Mouse (Mus musculus): Measurements from ENCODE around the gene Syne2. TPM values are rescaled to one million over a fixed set of nuclear protein-coding genes. Genes with fewer than 3 reads are reported as not detected.

The Syne2 gene
- polyA plus RNA-seq, 1 experiment from 2014 or later: 97.5 TPM

DNA sequence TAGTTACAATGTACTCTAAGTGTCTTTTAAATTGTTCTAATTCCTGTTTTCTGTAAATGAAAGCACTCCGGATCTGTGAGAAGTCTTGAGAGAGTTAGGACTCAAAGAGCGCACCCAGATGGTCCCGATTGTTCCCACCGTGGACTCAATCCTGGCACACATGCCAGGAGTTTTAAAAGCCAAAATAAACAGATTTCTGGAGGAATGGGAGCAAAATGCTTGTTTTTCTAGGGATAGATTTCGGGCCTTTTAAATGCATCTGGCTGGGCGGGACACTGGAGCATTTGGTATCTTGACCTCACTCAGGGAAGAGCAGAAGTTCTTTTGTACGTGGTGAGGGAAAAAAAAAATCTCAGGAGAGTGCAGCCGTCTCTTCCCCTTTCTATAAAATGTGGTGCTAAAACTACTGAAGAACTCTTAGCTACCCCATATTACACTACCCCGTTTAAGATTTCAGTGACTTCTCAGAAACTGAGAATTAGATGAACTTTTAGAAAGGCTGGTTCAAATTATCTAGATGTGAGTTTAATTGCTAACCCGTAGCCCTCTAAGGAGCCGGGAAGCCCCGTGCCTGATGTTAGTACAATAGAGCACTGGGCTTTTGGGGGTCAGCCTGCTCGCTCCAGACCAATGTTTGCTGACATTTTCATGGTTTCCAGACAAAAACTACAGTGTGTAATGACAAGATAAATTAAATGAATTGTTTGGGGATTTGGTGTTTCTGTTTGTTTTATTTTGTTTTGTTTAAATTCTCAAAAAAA is 255.3 kb downstream of the Syne2 start:
- Histone ChIP-seq H3K4me3 (ENCODE audit: low read depth, low read length) (peak overlapping the region; percentile 18; the same call in 1 of the 2 replicates), H3K27ac (ENCODE audit: low read depth, low read length) (0 out of 2 replicates have a peak overlapping the region, but pooled peaks have one; percentile 54), H3K9me3 (ENCODE audit: control insufficient read depth, low read length) (no peaks in the 10 kb centered on the region), H3K9ac (ENCODE audit: low read depth, low read length) (no peak overlapping the region), H3K4me1 (replicated peaks; ENCODE audit: control insufficient read depth, insufficient read depth, low read length) (peaks cover 4% of the 10 kb centered on the region; the same call in 1 of the 2 replicates), H3K36me3 (ENCODE audit: control insufficient read depth, insufficient read depth, low read length) (no peaks in the 10 kb centered on the region), H3K27me3 (ENCODE audit: control insufficient read depth, insufficient read depth, low read length) (no peaks in the 10 kb centered on the region), H3K4me2 (replicated peaks; ENCODE audit: low read depth, low read length) (peak overlapping the region; percentile 19; the same call in 1 of the 2 replicates)
- no peak for ATAC-seq (ENCODE audit: low FRiP score)
- DNase-seq (ENCODE audit: low spot score): peak; percentile 53
- WGBS: 4% methylated on average over 13 of the region's 13 CpGs

DNA sequence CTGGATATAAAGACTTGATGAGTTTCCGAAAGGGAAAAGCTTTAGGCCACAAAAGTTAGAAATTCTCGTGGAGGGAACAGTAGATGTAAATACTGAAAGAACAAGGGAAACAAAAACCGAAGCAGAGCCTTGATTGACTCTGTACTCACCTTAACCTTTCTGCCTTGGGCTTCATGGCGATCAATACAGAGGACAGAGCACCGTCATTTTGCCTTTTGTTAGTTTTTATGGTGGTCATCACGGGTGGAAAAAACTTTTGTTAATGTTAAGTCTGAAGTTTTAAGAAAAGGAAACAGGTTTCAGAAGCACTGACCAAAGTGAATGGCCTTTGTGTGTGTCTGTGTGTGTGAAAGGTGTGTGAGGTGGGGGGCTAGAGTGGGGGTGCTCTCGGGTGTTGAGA is 256.0 kb downstream of the Syne2 start:
- Histone ChIP-seq H3K9ac (ENCODE audit: low read depth, low read length) (no peak overlapping the region), H3K27ac (ENCODE audit: low read depth, low read length) (no peak overlapping the region), H3K27me3 (ENCODE audit: control insufficient read depth, insufficient read depth, low read length) (no peaks in the 10 kb centered on the region), H3K4me1 (replicated peaks; ENCODE audit: control insufficient read depth, insufficient read depth, low read length) (peaks cover 4% of the 10 kb centered on the region; the same call in 1 of the 2 replicates), H3K36me3 (ENCODE audit: control insufficient read depth, insufficient read depth, low read length) (no peaks in the 10 kb centered on the region), H3K4me2 (replicated peaks; ENCODE audit: low read depth, low read length) (no peak overlapping the region), H3K9me3 (ENCODE audit: control insufficient read depth, low read length) (no peaks in the 10 kb centered on the region), H3K4me3 (ENCODE audit: low read depth, low read length) (no peak overlapping the region)
- ATAC-seq (ENCODE audit: low FRiP score): no peak
- DNase-seq (ENCODE audit: low spot score): peak; percentile 26
- 23% methylated on average over 7 of the region's 7 CpGs for WGBS

DNA sequence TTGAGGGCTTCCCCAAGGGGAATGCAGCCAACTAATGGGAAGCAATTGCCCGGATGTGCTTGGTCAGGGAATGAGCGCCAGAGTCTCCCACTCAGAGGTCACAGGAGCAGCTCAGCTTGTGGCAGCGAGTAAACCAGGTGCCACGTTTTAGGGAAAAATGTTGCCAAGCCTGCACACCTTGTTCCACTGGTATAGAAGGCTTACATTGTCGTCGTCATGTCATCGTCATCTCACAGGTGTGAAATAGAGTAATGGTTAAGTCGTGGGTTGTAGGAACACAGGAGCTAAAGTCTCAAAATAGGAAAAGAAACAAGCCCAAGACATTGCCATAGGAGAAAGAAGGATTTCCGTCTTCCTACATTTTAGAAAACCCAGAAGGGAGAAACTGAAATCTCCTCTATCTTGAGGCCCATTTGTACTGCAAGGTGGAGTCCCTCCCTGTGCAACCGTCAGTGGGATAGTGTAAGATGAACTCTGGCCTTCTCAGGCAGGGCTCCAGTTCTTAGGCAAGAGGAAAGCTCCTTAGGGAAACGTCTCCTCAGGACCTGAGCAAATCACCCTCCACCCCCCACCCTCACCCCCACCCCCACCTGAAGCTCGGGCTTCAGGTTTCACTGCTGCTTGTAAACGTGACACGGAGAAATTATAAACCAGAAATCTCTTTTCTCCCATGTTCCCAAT is 263.1 kb downstream of the Syne2 start:
- Histone ChIP-seq H3K36me3 (ENCODE audit: control insufficient read depth, insufficient read depth, low read length) (no peaks in the 10 kb centered on the region), H3K4me3 (ENCODE audit: low read depth, low read length) (peak overlapping the region; percentile 28)
- no peak for ATAC-seq (ENCODE audit: low FRiP score)

DNA sequence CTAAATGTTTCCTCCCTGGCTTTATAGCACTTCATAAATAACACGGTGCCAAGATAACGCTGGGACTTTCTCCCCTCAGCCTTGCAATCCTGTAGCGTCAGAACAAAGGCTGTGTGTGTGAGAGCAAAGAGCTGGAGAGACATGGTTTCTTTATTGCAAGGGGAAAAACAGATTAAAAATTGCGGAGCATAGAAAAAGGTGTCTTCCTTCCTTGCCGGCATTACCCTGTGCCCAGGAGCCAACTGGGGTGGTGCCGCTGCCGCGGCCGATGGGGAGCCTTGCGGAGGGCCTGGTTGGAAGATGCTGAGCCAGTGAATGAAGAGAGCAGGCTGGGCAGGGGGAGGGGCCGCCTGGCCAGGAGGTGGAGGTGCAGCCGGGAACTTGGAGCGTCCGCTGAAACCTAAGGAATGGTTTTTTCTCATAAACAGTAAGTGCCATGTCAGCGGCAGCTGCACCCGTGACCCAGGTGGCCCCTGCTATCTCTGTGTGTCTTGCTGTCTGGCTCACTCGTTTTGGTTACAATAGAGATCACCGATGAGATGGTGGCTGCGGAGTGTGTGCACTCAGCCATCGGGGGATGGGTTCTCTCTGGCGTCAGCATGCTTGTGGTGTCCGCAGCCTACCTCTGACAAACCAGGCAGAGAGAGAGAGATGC is 263.8 kb downstream of the Syne2 start:
- no peaks in the 10 kb centered on the region; the same call in 1 of the 2 replicates for H3K4me1 ChIP-seq (replicated peaks; ENCODE audit: control insufficient read depth, insufficient read depth, low read length)
- H3K27me3 ChIP-seq (ENCODE audit: control insufficient read depth, insufficient read depth, low read length): no peaks in the 10 kb centered on the region
- 7% methylated on average over 22 of the region's 22 CpGs for WGBS
- peak overlapping the region; percentile 3; the same call in 1 of the 2 replicates for H3K9ac ChIP-seq (ENCODE audit: low read depth, low read length)
- ATAC-seq (ENCODE audit: low FRiP score): peak; percentile 88
- peak overlapping the region; percentile 33 for H3K4me2 ChIP-seq (replicated peaks; ENCODE audit: low read depth, low read length)
- peak overlapping the region; percentile 4; the same call in 1 of the 2 replicates for H3K27ac ChIP-seq (ENCODE audit: low read depth, low read length)
- no peaks in the 10 kb centered on the region for H3K9me3 ChIP-seq (ENCODE audit: control insufficient read depth, low read length)
- no peaks in the 10 kb centered on the region for H3K36me3 ChIP-seq (ENCODE audit: control insufficient read depth, insufficient read depth, low read length)
- peak; percentile 67 for DNase-seq (ENCODE audit: low spot score)
- peak overlapping the region; percentile 28 for H3K4me3 ChIP-seq (ENCODE audit: low read depth, low read length)

More for the DNA sequence above, 263.1 kb downstream of the Syne2 start:
- no peaks in the 10 kb centered on the region for H3K27me3 ChIP-seq (ENCODE audit: control insufficient read depth, insufficient read depth, low read length)
- no peaks in the 10 kb centered on the region; the same call in 1 of the 2 replicates for H3K4me1 ChIP-seq (replicated peaks; ENCODE audit: control insufficient read depth, insufficient read depth, low read length)
- 47% methylated on average over 14 of the region's 14 CpGs for WGBS
- peak overlapping the region; percentile 3; the same call in 1 of the 2 replicates for H3K9ac ChIP-seq (ENCODE audit: low read depth, low read length)
- peak; percentile 15 for DNase-seq (ENCODE audit: low spot score)
- H3K4me2 ChIP-seq (replicated peaks; ENCODE audit: low read depth, low read length): peak overlapping the region; percentile 33
- H3K9me3 ChIP-seq (ENCODE audit: control insufficient read depth, low read length): no peaks in the 10 kb centered on the region
- peak overlapping the region; percentile 4; the same call in 1 of the 2 replicates for H3K27ac ChIP-seq (ENCODE audit: low read depth, low read length)

DNA sequence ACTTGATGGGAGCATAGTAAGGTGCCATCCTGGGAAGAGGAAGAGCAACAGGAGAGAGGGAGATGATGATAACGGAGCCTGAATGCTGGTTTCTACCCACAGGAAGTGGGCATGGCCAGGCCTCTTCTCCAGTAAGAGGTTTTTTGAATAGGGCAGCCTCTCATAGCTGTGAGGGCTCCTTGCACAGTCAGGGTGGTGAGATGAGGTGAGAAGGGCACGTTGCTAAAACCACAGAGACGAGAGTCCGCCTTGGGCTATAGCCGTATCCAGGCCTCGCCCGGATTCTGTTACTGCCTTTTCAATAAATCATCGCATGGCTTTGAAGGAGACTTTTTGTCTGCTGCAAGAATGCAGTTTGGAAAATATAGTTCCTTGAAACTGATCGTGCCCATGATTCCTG is 267.1 kb downstream of the Syne2 start:
- Histone ChIP-seq H3K27me3 (ENCODE audit: control insufficient read depth, insufficient read depth, low read length) (no peaks in the 10 kb centered on the region), H3K27ac (ENCODE audit: low read depth, low read length) (no peak overlapping the region), H3K9ac (ENCODE audit: low read depth, low read length) (no peak overlapping the region), H3K9me3 (ENCODE audit: control insufficient read depth, low read length) (no peaks in the 10 kb centered on the region), H3K4me2 (replicated peaks; ENCODE audit: low read depth, low read length) (no peak overlapping the region), H3K4me1 (replicated peaks; ENCODE audit: control insufficient read depth, insufficient read depth, low read length) (no peaks in the 10 kb centered on the region; the same call in 1 of the 2 replicates), H3K36me3 (ENCODE audit: control insufficient read depth, insufficient read depth, low read length) (no peaks in the 10 kb centered on the region; the same call in 1 of the 2 replicates), H3K4me3 (ENCODE audit: low read depth, low read length) (no peak overlapping the region)
- DNase-seq (ENCODE audit: low spot score) (no peak), ATAC-seq (ENCODE audit: low FRiP score) (no peak)
- 81% methylated on average over 9 of the region's 9 CpGs for WGBS

DNA sequence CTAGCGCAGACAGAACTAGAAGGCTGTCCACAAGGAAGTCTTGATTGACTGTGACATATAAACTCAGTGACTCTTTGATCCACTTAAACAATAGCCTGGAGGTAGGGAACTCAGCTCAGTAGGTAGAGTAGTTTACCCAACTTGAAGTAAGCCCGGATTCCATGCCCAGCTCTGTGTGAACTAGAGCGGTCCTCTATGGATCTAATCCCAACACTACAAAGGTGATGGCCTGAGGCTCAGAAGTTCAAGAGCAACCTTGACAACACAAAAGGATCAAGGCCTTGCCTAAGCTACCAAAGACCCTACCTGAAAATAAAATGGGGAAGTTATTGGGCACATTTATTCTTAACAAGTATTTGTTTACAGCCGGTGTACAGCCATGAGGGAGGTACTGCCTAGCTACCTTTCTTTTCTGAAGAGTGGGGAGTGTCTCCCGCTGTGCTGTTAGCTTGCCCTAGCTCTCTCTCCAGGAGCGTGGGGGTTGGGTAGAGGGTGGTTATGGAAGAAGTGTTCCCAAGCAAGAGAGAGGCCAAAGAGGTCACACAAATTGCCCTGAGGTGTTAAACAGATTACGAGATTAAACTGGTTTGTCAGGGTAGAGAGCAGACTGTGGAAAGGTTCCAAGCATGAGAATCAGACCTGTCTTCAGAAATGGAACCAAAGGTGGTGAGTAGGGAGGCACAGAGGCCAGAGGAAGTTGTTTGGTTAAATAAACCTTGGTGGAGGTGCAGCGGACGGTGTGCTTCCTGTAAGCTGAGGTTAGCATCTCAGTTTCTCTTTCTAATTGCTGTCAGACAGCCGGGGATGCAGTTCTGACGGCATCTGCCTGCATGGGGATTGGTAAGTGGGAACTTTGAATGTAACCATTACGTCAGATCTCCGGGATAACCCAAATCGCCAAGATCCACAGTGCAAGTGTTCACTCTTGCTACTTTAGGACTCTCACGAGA is 268.3 kb downstream of the Syne2 start:
- Histone ChIP-seq H3K9me3 (ENCODE audit: control insufficient read depth, low read length) (no peaks in the 10 kb centered on the region), H3K4me1 (replicated peaks; ENCODE audit: control insufficient read depth, insufficient read depth, low read length) (no peaks in the 10 kb centered on the region; the same call in 1 of the 2 replicates), H3K9ac (ENCODE audit: low read depth, low read length) (no peak overlapping the region), H3K4me2 (replicated peaks; ENCODE audit: low read depth, low read length) (no peak overlapping the region), H3K27me3 (ENCODE audit: control insufficient read depth, insufficient read depth, low read length) (no peaks in the 10 kb centered on the region), H3K27ac (ENCODE audit: low read depth, low read length) (no peak overlapping the region), H3K36me3 (ENCODE audit: control insufficient read depth, insufficient read depth, low read length) (no peaks in the 10 kb centered on the region; the same call in 1 of the 2 replicates), H3K4me3 (ENCODE audit: low read depth, low read length) (no peak overlapping the region)
- 77% methylated on average over 15 of the region's 15 CpGs for WGBS
- ATAC-seq (ENCODE audit: low FRiP score) (no peak), DNase-seq (ENCODE audit: low spot score) (no peak)

DNA sequence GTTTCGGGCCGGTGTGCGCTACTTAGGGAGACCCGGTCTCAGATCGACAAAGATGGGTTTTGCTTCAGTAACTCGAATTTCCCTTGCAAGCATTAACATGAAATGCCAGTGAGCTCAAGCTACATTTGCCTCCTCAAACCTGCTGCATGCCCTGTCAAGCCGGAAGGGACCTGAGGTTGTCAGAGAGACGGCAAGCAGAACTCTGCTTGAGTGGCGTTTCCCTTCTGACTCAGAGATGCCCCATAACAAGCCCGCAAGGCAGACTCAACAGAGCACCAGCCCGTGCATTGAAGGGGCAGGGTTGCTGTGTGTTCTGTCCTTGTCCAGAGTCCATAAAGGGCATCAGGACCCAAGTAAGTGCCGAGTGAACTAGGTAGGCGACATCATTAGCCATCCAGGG is 269.1 kb downstream of the Syne2 start:
- DNase-seq (ENCODE audit: low spot score) (no peak), ATAC-seq (ENCODE audit: low FRiP score) (no peak)
- Histone ChIP-seq H3K36me3 (ENCODE audit: control insufficient read depth, insufficient read depth, low read length) (no peaks in the 10 kb centered on the region; the same call in 1 of the 2 replicates), H3K4me1 (replicated peaks; ENCODE audit: control insufficient read depth, insufficient read depth, low read length) (no peaks in the 10 kb centered on the region), H3K4me3 (ENCODE audit: low read depth, low read length) (no peak overlapping the region), H3K4me2 (replicated peaks; ENCODE audit: low read depth, low read length) (no peak overlapping the region), H3K9ac (ENCODE audit: low read depth, low read length) (no peak overlapping the region), H3K9me3 (ENCODE audit: control insufficient read depth, low read length) (no peaks in the 10 kb centered on the region), H3K27me3 (ENCODE audit: control insufficient read depth, insufficient read depth, low read length) (no peaks in the 10 kb centered on the region), H3K27ac (ENCODE audit: low read depth, low read length) (no peak overlapping the region)
- WGBS: 88% methylated on average over 13 of the region's 13 CpGs

Measured in hindbrain, embryonic 11.5 days (tissue).